Mouse (Mus musculus) forebrain, postnatal 0 days (tissue): Measurements from ENCODE around the gene Pdx1. TPM values are rescaled to one million over a fixed set of nuclear protein-coding genes. Genes with fewer than 3 reads are reported as not detected.

Experiments
- ATAC-seq: fragments of 200-750 bp; cut with Nextera tagmentation; 2 replicates; pipeline ENCODE4 v1.8.0; 2017; ENCODE audit warnings: mild to moderate bottlenecking, moderate library complexity
- DNase-seq: peaks from one replicate; pipeline ENCODE4 v3.0.0-alpha.2; 2015
- H3K27ac ChIP-seq: fragments of 300-500 bp; sonication (generic); 2 replicates; pipeline ENCODE4 v1.5.1; 2014; ENCODE audit warnings: low read depth, mild to moderate bottlenecking, antibody characterized with exemption, low read length, moderate library complexity, mixed read lengths
- H3K27me3 ChIP-seq: fragments of 300-500 bp; sonication (generic); 2 replicates; pipeline ENCODE4 v1.6.1; 2014; ENCODE audit warnings: mild to moderate bottlenecking, low read length, mixed read lengths; ENCODE audit not compliant: insufficient read depth
- H3K36me3 ChIP-seq: fragments of 300-500 bp; sonication (generic); 2 replicates; pipeline ENCODE4 v1.6.1; 2014; ENCODE audit warnings: mild to moderate bottlenecking, moderate library complexity; ENCODE audit not compliant: insufficient read depth
- H3K4me1 ChIP-seq: fragments of 300-500 bp; sonication (generic); 2 replicates; pipeline ENCODE4 v1.6.1; 2014; ENCODE audit warnings: antibody characterized with exemption; ENCODE audit not compliant: insufficient read depth
- H3K4me2 ChIP-seq: fragments of 300-500 bp; sonication (generic); 2 replicates; pipeline ENCODE4 v1.6.1; 2014; ENCODE audit warnings: low read depth, mild to moderate bottlenecking, moderate library complexity
- H3K4me3 ChIP-seq: fragments of 300-500 bp; sonication (generic); 2 replicates; pipeline ENCODE4 v1.5.1; 2014; ENCODE audit warnings: low read depth, low read length, mixed read lengths
- H3K9ac ChIP-seq: fragments of 300-500 bp; sonication (generic); 2 replicates; pipeline ENCODE4 v1.6.1; 2014; ENCODE audit warnings: mild to moderate bottlenecking
- H3K9me3 ChIP-seq: fragments of 300-500 bp; sonication (generic); 2 replicates; pipeline ENCODE4 v1.6.1; 2016; ENCODE audit warnings: low read length
- CTCF ChIP-seq: sonication (generic); IDR thresholded peaks from 2 replicates; pipeline ENCODE4 v1.5.1; 2016; ENCODE audit warnings: antibody characterized with exemption, control low read depth, low read depth
- WGBS: fragments of 180-500 bp; shearing (Covaris S2); extraction: QIAGEN DNeasy Blood & Tissue Kit; methylation state at CpG from one replicate; pipeline ENCODE4 v1.1.7; 2014; 5-methylcytosine and 5-hydroxymethylcytosine counted together
- polyA plus RNA-seq: library from polyadenylated mRNA; unstranded; fragments of >200 nt; fragmentation: Nextera tagmentation; extraction: Ambion mirVana; gene quantifications from 2 replicates; pipeline ENCODE4 v1.2.1, GENCODE M21; 2015
- total RNA-seq: library from RNA; depleted of rRNA; stranded (reverse); fragments of >200 nt; gene quantifications from 2 replicates; pipeline ENCODE4 v1.2.3, GENCODE M21; 2014

Gene Pdx1
- total and polyA plus RNA-seq, 2 experiments from 2014 or later: not detected

GRCm38 (mm10) chr5:147299255-147300000 is 29.7 kb downstream of the Pdx1 start:
- Histone ChIP-seq H3K27ac (no peak overlapping the region), H3K4me2 (no peak overlapping the region), H3K9ac (no peak overlapping the region), H3K36me3 (no peaks in the 10 kb centered on the region), H3K4me3 (no peak overlapping the region), H3K27me3 (peaks cover 87% of the 10 kb centered on the region), H3K4me1 (0 out of 2 replicates have a peak, but pooled peaks cover 3% of the 10 kb centered on the region), H3K9me3 (no peaks in the 10 kb centered on the region)
- peak; percentile 61 for TF ChIP-seq CTCF
- 0 out of 2 replicates have a peak, but pooled peaks have one; percentile 36 for ATAC-seq
- 1% methylated on average over 40 of the region's 41 CpGs for WGBS
- DNase-seq: no peak

GRCm38 (mm10) chr5:147300001-147300363 is 30.2 kb downstream of the Pdx1 start:
- Histone ChIP-seq H3K36me3 (no peaks in the 10 kb centered on the region), H3K4me3 (no peak overlapping the region), H3K27me3 (peaks cover 85% of the 10 kb centered on the region), H3K4me1 (0 out of 2 replicates have a peak, but pooled peaks cover 3% of the 10 kb centered on the region), H3K27ac (no peak overlapping the region), H3K9me3 (no peaks in the 10 kb centered on the region), H3K4me2 (no peak overlapping the region), H3K9ac (no peak overlapping the region)
- DNase-seq: no peak
- 0% methylated on average over 4 of the region's 4 CpGs for WGBS
- ATAC-seq: no peak
- TF ChIP-seq CTCF: no peak

- Histone ChIP-seq H3K4me2 (no peak overlapping the region), H3K4me3 (no peak overlapping the region), H3K27me3 (peaks cover 88% of the 10 kb centered on the region), H3K4me1 (0 out of 2 replicates have a peak, but pooled peaks cover 3% of the 10 kb centered on the region), H3K9me3 (no peaks in the 10 kb centered on the region), H3K27ac (no peak overlapping the region), H3K36me3 (no peaks in the 10 kb centered on the region), H3K9ac (no peak overlapping the region)
- 1% methylated on average over 21 of the region's 21 CpGs for WGBS
- ATAC-seq (no peak), DNase-seq (no peak)
- TF ChIP-seq CTCF: no peak
These were observed 31.4 kb downstream of the Pdx1 start for GRCm38 (mm10) chr5:147300917-147301780.

GRCm38 (mm10) chr5:147301781-147302070 is 32.0 kb downstream of the Pdx1 start:
- Histone ChIP-seq H3K4me1 (0 out of 2 replicates have a peak, but pooled peaks cover 3% of the 10 kb centered on the region), H3K9ac (no peak overlapping the region), H3K27me3 (peaks cover 92% of the 10 kb centered on the region), H3K9me3 (no peaks in the 10 kb centered on the region), H3K27ac (no peak overlapping the region), H3K4me3 (no peak overlapping the region), H3K4me2 (no peak overlapping the region), H3K36me3 (no peaks in the 10 kb centered on the region)
- no peak for DNase-seq
- ATAC-seq: no peak
- 2% methylated on average over 10 of the region's 10 CpGs for WGBS
- TF ChIP-seq CTCF: no peak

GRCm38 (mm10) chr5:147302141-147302540 is 32.4 kb downstream of the Pdx1 start:
- Histone ChIP-seq H3K4me3 (no peak overlapping the region), H3K9me3 (no peaks in the 10 kb centered on the region), H3K27ac (no peak overlapping the region), H3K9ac (no peak overlapping the region), H3K27me3 (peaks cover 92% of the 10 kb centered on the region), H3K4me2 (no peak overlapping the region), H3K36me3 (no peaks in the 10 kb centered on the region), H3K4me1 (0 out of 2 replicates have a peak, but pooled peaks cover 3% of the 10 kb centered on the region)
- ATAC-seq: no peak
- no peak for TF ChIP-seq CTCF
- no peak for DNase-seq
- WGBS: 3% methylated on average over 8 of the region's 8 CpGs

GRCm38 (mm10) chr5:147302746-147303400 is 33.1 kb downstream of the Pdx1 start:
- WGBS: 5% methylated on average over 13 of the region's 13 CpGs
- Histone ChIP-seq H3K9me3 (no peaks in the 10 kb centered on the region), H3K4me3 (no peak overlapping the region), H3K4me2 (no peak overlapping the region), H3K36me3 (no peaks in the 10 kb centered on the region), H3K27me3 (peaks cover 94% of the 10 kb centered on the region), H3K27ac (no peak overlapping the region), H3K9ac (no peak overlapping the region), H3K4me1 (0 out of 2 replicates have a peak, but pooled peaks cover 3% of the 10 kb centered on the region)
- TF ChIP-seq CTCF: no peak
- ATAC-seq: no peak
- DNase-seq: no peak
